Mouse (Mus musculus): ENCODE measurements at regions not wholly inside any gene's neighbourhood (a gene's known extent, or its start where the extent isn't known, plus 50 kb on each side); places are given as distances from the start of the nearest gene placed in this dataset.

GRCm38 (mm10) chr8:34530046-34530445, 418.5 kb upstream of the Gm10131 start:
- 80% methylated on average over 5 of the region's 5 CpGs for WGBS
- H3K9me3 ChIP-seq (ENCODE audit: low read length): no peaks in the 10 kb centered on the region
- H3K9ac ChIP-seq (replicated peaks; ENCODE audit: low read length, poor library complexity, severe bottlenecking): no peak overlapping the region
- no peak overlapping the region for H3K4me2 ChIP-seq (ENCODE audit: low read depth, low read length, poor library complexity, severe bottlenecking)
- H3K4me3 ChIP-seq (ENCODE audit: low read depth, low read length): no peak overlapping the region
- H3K27me3 ChIP-seq (ENCODE audit: insufficient read depth, low read length): no peaks in the 10 kb centered on the region
- ATAC-seq (ENCODE audit: low FRiP score) (no peak), DNase-seq (ENCODE audit: low spot score) (no peak)
- TF ChIP-seq CTCF (IDR thresholded peaks at IDR 0.05): no peak
- no peaks in the 10 kb centered on the region for H3K4me1 ChIP-seq (ENCODE audit: insufficient read depth, low read length)
- H3K36me3 ChIP-seq (ENCODE audit: insufficient read depth, low read length): no peaks in the 10 kb centered on the region
- no peak overlapping the region for H3K27ac ChIP-seq (ENCODE audit: low read depth, low read length)

GRCm38 (mm10) chr8:34529452-34529851, 417.9 kb upstream of the Gm10131 start:
- DNase-seq (ENCODE audit: low spot score) (peak; percentile 45), ATAC-seq (ENCODE audit: low FRiP score) (no peak)
- Histone ChIP-seq H3K4me1 (ENCODE audit: insufficient read depth, low read length) (no peaks in the 10 kb centered on the region), H3K9me3 (ENCODE audit: low read length) (no peaks in the 10 kb centered on the region), H3K4me3 (ENCODE audit: low read depth, low read length) (no peak overlapping the region), H3K27ac (ENCODE audit: low read depth, low read length) (0 out of 2 replicates have a peak overlapping the region, but pooled peaks have one; percentile 18), H3K36me3 (ENCODE audit: insufficient read depth, low read length) (no peaks in the 10 kb centered on the region), H3K9ac (replicated peaks; ENCODE audit: low read length, poor library complexity, severe bottlenecking) (no peak overlapping the region), H3K4me2 (ENCODE audit: low read depth, low read length, poor library complexity, severe bottlenecking) (no peak overlapping the region), H3K27me3 (ENCODE audit: insufficient read depth, low read length) (no peaks in the 10 kb centered on the region)
- 68% methylated on average over 1 of the region's 1 CpGs for WGBS
- TF ChIP-seq CTCF (IDR thresholded peaks at IDR 0.05): no peak

- DNase-seq (ENCODE audit: low spot score) (no peak), ATAC-seq (ENCODE audit: low FRiP score) (no peak)
- 90% methylated on average over 3 of the region's 3 CpGs for WGBS
- Histone ChIP-seq H3K27me3 (ENCODE audit: insufficient read depth, low read length) (no peaks in the 10 kb centered on the region), H3K4me2 (ENCODE audit: low read depth, low read length, poor library complexity, severe bottlenecking) (no peak overlapping the region), H3K9ac (replicated peaks; ENCODE audit: low read length, poor library complexity, severe bottlenecking) (no peak overlapping the region), H3K36me3 (ENCODE audit: insufficient read depth, low read length) (no peaks in the 10 kb centered on the region), H3K4me1 (ENCODE audit: insufficient read depth, low read length) (no peaks in the 10 kb centered on the region), H3K27ac (ENCODE audit: low read depth, low read length) (no peak overlapping the region), H3K9me3 (ENCODE audit: low read length) (no peaks in the 10 kb centered on the region), H3K4me3 (ENCODE audit: low read depth, low read length) (no peak overlapping the region)
- no peak for TF ChIP-seq CTCF (IDR thresholded peaks at IDR 0.05)
These were observed 416.7 kb upstream of the Gm10131 start for GRCm38 (mm10) chr8:34528213-34528612.

- H3K9me3 ChIP-seq (ENCODE audit: low read length): no peaks in the 10 kb centered on the region
- 48% methylated on average over 4 of the region's 4 CpGs for WGBS
- H3K4me1 ChIP-seq (ENCODE audit: insufficient read depth, low read length): no peaks in the 10 kb centered on the region
- H3K27me3 ChIP-seq (ENCODE audit: insufficient read depth, low read length): no peaks in the 10 kb centered on the region
- H3K4me3 ChIP-seq (ENCODE audit: low read depth, low read length): no peak overlapping the region
- ATAC-seq (ENCODE audit: low FRiP score) (no peak), DNase-seq (ENCODE audit: low spot score) (no peak)
- H3K36me3 ChIP-seq (ENCODE audit: insufficient read depth, low read length): no peaks in the 10 kb centered on the region
- no peak for TF ChIP-seq CTCF (IDR thresholded peaks at IDR 0.05)
- no peak overlapping the region for H3K4me2 ChIP-seq (ENCODE audit: low read depth, low read length, poor library complexity, severe bottlenecking)
- no peak overlapping the region for H3K9ac ChIP-seq (replicated peaks; ENCODE audit: low read length, poor library complexity, severe bottlenecking)
- no peak overlapping the region for H3K27ac ChIP-seq (ENCODE audit: low read depth, low read length)
These were observed 413.7 kb upstream of the Gm10131 start for GRCm38 (mm10) chr8:34525231-34525630.

- no peak overlapping the region for H3K27ac ChIP-seq (ENCODE audit: low read depth, low read length)
- WGBS: 78% methylated on average over 3 of the region's 3 CpGs
- H3K36me3 ChIP-seq (ENCODE audit: insufficient read depth, low read length): no peaks in the 10 kb centered on the region
- H3K9ac ChIP-seq (replicated peaks; ENCODE audit: low read length, poor library complexity, severe bottlenecking): no peak overlapping the region
- H3K27me3 ChIP-seq (ENCODE audit: insufficient read depth, low read length): no peaks in the 10 kb centered on the region
- no peak for TF ChIP-seq CTCF (IDR thresholded peaks at IDR 0.05)
- H3K4me3 ChIP-seq (ENCODE audit: low read depth, low read length): no peak overlapping the region
- H3K4me1 ChIP-seq (ENCODE audit: insufficient read depth, low read length): no peaks in the 10 kb centered on the region
- H3K9me3 ChIP-seq (ENCODE audit: low read length): no peaks in the 10 kb centered on the region
- DNase-seq (ENCODE audit: low spot score) (no peak), ATAC-seq (ENCODE audit: low FRiP score) (no peak)
- no peak overlapping the region for H3K4me2 ChIP-seq (ENCODE audit: low read depth, low read length, poor library complexity, severe bottlenecking)
These were observed 412.3 kb upstream of the Gm10131 start for GRCm38 (mm10) chr8:34523849-34524248.

GRCm38 (mm10) chr8:34521316-34521715, 409.8 kb upstream of the Gm10131 start:
- no peak for DNase-seq (ENCODE audit: low spot score)
- WGBS: 87% methylated on average over 7 of the region's 7 CpGs
- Histone ChIP-seq H3K9ac (replicated peaks; ENCODE audit: low read length, poor library complexity, severe bottlenecking) (no peak overlapping the region), H3K9me3 (ENCODE audit: low read length) (no peaks in the 10 kb centered on the region), H3K4me2 (ENCODE audit: low read depth, low read length, poor library complexity, severe bottlenecking) (no peak overlapping the region), H3K4me1 (ENCODE audit: insufficient read depth, low read length) (no peaks in the 10 kb centered on the region), H3K27me3 (ENCODE audit: insufficient read depth, low read length) (no peaks in the 10 kb centered on the region), H3K4me3 (ENCODE audit: low read depth, low read length) (no peak overlapping the region), H3K27ac (ENCODE audit: low read depth, low read length) (no peak overlapping the region), H3K36me3 (ENCODE audit: insufficient read depth, low read length) (no peaks in the 10 kb centered on the region)
- ATAC-seq (ENCODE audit: low FRiP score): no peak
- no peak for TF ChIP-seq CTCF (IDR thresholded peaks at IDR 0.05)
